Mouse (Mus musculus) cerebellum, postnatal 14 days (tissue): Measurements from ENCODE around the gene Vwa8.

ENCODE experiments used
- DNase-seq, 2 experiments: peaks; one replicate each; pipeline ENCODE4 v3.0.0; 2021; ENCODE audit warnings: mixed read lengths in 2 of 2

Vwa8 gene

GRCm38 (mm10) chr14:79151711-79152110, 302.9 kb downstream of the Vwa8 start:
- DNase-seq = no peak

GRCm38 (mm10) chr14:79153896-79154295, 305.0 kb downstream of the Vwa8 start:
- no peak for DNase-seq

GRCm38 (mm10) chr14:79154961-79155360, 306.1 kb downstream of the Vwa8 start:
- no peak for DNase-seq

- DNase-seq = peak; percentile 82 to 88
These were observed 307.9 kb downstream of the Vwa8 start for GRCm38 (mm10) chr14:79156526-79157411.

- peak; percentile 78 to 81 for DNase-seq
These were observed 308.8 kb downstream of the Vwa8 start for GRCm38 (mm10) chr14:79157451-79158218.

- peak in 1 of 2 experiments; percentile 37 for DNase-seq
These were observed 309.3 kb downstream of the Vwa8 start for GRCm38 (mm10) chr14:79158219-79158521.

- DNase-seq = no peak
These were observed 309.9 kb downstream of the Vwa8 start for GRCm38 (mm10) chr14:79158673-79159200.

- DNase-seq = no peak
These were observed 310.6 kb downstream of the Vwa8 start for GRCm38 (mm10) chr14:79159451-79159850.

- DNase-seq = no peak
These were observed 311.6 kb downstream of the Vwa8 start for GRCm38 (mm10) chr14:79160486-79160885.

GRCm38 (mm10) chr14:79160966-79161365, 312.1 kb downstream of the Vwa8 start:
- no peak for DNase-seq

GRCm38 (mm10) chr14:79161741-79162140, 312.9 kb downstream of the Vwa8 start:
- no peak for DNase-seq

GRCm38 (mm10) chr14:79162678-79163077, 313.8 kb downstream of the Vwa8 start:
- DNase-seq = no peak

- no peak for DNase-seq
These were observed 315.5 kb downstream of the Vwa8 start for GRCm38 (mm10) chr14:79164334-79164733.

- DNase-seq = peak in 1 of 2 experiments; percentile 45
These were observed 316.1 kb downstream of the Vwa8 start for GRCm38 (mm10) chr14:79164925-79165324.

GRCm38 (mm10) chr14:79174526-79174925, 325.7 kb downstream of the Vwa8 start:
- DNase-seq = no peak

GRCm38 (mm10) chr14:79177754-79178153, 328.9 kb downstream of the Vwa8 start:
- DNase-seq = no peak

- DNase-seq = no peak
These were observed 329.4 kb downstream of the Vwa8 start for GRCm38 (mm10) chr14:79178247-79178646.

GRCm38 (mm10) chr14:79180078-79180730, 331.4 kb downstream of the Vwa8 start:
- no peak for DNase-seq

- DNase-seq = no peak
These were observed 332.9 kb downstream of the Vwa8 start for GRCm38 (mm10) chr14:79181748-79182147.

- DNase-seq = peak; percentile 36 to 55
These were observed 333.9 kb downstream of the Vwa8 start for GRCm38 (mm10) chr14:79182801-79183200.

- DNase-seq = peak in 1 of 2 experiments; percentile 24
These were observed 334.4 kb downstream of the Vwa8 start for GRCm38 (mm10) chr14:79183261-79183660.

- no peak for DNase-seq
These were observed 335.2 kb downstream of the Vwa8 start for GRCm38 (mm10) chr14:79184071-79184470.
